Mouse (Mus musculus) retina, postnatal 1 day (tissue): ENCODE data around the gene 4933416C03Rik.

Experiments used
- DNase-seq: peaks from one replicate; pipeline ENCODE4 v3.0.0-alpha.2; 2012

4933416C03Rik gene

DNA sequence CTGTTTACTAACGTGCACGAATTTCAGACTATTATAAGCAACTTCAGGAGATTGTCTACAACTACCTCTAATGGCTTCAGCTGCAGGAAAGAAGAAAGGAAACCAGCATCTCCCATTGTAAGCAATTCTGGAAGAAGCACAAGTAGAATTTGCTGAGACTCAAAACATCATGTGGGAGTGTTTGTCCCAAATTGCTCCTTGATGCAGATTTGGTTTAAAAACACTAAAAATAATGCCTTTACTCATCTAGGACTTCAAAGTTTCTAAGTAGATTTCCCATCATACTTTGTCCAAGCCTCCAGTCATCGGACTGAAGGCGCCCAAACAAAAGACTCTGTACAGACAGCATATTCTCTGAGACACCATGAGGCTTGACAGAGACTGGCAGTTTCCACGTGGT lies 37.8 kb downstream of the 4933416C03Rik start:
- no peak for DNase-seq
